Mouse (Mus musculus) NIH3T3 (cell line): ENCODE measurements around the gene Pik3ip1.
A peak's percentile ranks its signal among the peaks of the same experiment; 100 is the strongest.

Experiments
- DNase-seq: peaks from one replicate; pipeline ENCODE4 v3.0.0-alpha.2; 2012; ENCODE audit warnings: low read depth

Gene Pik3ip1

DNA sequence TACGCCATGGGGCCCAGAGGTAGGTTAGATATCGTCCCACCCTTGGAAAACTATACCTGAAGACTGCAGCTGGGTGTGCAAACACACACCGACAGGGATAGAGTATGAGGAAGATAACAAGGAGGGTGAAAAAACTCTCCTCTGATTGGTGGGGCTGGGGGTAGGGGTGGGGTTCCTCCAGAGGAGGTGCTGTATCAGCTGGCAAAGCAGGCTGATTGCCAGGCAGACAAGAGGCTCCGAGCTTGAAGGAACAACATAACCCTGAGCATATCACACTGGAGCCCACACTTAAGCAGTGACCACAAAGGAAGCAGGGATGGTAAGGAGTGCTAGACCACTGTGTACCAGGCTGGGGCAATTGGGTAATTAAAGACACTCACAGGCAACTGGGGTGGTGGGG, 49.2 kb downstream of the Pik3ip1 start:
- DNase-seq = no peak

DNA sequence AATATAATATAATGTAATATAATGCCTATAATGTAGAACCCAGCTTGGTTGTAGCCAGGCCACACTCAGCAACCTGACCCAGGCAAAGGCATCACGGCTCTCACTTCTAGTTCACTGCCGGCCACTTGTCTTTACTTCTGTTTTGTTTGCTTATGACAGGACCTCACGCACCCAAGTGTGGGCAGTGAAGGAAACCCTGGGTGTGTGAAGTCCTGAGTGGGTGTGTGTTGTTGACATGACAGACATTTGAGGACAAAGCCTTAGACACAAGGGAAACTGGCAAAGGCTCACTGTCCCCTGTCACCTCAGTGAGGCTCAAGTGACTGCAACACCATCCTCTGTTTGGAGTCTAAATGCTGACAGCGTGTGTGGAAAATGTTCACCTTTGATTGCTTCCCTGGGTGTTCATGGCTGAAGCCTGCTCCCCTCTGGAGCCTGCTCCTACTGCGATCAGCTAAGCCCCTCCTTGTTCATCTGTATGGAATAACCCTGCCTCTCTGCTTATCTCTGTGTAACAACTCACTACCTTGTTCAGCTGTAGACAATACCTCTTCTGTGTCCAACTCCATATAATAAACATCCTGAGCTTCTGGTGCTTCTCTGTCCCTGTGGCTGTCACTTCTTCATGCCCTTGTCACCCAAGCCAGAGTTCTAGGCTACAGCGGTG, 51.1 kb downstream of the Pik3ip1 start:
- no peak for DNase-seq

DNA sequence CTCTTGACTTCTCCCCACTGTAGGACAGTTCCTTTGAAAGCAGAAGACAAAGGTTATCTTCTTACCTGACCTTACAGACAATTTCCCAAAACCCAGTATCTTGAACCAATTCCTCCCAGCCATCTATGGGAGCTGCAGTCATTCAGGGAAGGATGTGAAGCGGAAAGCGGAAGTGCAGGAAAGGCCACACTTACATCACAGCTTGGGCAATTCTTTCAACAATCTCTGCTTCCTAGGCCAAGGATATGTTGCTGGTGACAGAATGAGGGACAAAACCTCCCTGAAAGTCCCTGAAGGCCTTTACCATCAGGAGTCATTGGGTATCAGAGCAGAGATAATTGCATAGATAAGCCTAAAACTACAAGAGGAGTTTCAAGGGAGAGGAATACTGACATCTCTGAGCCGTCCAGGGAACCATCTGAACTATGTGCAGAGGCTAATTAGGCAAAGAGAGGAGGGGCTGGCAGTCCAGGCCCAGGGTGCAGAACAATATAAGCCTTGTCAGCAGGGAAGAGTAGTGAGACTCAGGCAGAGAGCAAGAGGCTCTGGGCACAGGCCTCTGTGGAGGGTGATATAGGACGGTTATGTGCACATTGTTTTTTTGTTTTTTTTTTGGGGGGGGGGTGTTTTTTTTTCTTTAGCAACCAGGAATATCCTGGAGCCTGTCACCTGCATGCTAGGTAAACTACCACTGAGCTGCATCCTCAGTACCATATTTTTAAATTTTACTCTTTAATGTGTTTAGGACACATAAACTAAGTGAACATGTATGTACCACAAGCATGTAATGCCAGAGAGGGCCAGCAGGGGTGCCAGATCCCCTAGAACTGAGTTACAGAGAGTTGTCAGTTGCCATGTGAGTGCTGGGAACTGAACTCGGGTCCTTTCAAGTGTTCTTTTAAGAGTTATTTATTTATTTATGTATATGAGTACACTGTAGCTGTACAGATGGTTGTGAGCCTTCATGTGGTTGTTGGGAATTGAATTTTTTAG, 52.7 kb downstream of the Pik3ip1 start:
- DNase-seq = peak; percentile 31

DNA sequence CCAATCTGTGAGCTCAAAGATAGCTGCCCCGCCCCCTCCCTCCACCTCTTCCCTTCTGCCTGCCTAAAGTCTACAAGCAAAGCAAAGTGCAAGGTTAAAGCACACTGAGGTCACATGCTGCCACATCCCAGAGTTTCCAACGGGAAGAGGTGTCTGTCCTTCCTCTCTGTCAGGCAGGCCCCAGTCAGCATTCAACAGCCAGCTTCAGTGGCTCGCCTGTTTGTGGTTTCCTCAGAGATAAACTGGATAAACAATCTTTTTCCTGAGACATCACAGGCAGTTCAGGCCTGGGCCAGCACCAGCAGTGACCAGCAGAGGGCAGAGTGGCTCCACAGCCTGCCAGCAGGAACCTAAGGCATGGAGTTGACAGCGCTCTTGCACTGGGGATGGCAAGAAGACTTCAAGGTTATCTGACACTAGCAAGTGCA, 56.8 kb downstream of the Pik3ip1 start:
- DNase-seq = peak; percentile 89

DNA sequence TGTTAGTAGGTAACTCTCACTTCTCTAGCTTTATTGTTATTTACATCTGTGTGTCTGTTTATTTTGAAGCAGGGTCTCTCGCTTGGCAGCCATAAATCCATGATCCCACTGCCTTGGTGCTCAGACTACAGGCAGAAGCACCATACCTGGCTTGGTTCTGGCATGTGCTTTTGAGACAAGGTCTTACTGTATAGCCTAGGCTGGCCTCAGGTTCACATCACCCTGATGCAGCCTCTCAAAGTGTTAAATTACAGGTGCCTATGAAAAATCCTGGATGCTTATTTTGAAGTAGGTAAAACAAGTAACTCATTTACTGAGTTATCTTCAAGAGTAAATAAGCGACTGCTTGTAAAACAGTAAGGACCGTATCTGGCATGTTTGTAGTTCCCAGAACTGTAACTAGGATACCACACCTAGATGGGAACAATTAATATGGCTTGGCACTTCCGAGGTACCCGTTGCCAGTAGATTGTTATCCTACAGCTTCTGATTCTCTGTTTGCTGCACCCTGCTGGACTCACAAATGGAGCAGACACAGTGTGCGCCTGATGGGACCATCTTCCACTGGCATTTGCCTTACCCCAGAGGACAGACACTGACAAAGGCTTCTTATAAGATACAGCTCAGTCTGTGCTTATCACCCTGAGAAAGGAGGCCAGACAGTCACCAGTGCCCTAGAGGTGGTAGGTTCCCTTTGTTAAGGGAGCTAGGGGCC, 57.4 kb downstream of the Pik3ip1 start:
- DNase-seq = no peak

DNA sequence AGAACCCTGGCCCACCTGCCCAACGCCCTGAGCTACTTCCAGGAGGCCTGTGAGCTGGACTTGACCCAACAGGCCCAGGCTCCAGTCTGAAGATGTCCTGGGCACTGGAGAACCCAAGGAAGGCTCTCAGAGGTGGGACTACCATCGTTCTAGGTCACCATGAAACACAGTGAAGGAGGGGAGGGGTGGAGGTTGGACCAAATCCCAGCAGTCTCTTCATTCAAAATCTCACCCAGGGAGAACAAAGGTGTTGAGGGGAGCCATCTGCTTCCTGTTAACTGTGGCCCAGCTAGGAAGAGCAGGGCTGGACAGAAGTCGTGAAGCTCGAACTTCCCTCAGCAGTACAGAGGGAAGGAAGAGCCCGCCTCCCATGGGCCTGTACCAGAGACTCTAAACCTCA, 59.8 kb downstream of the Pik3ip1 start:
- DNase-seq = no peak

DNA sequence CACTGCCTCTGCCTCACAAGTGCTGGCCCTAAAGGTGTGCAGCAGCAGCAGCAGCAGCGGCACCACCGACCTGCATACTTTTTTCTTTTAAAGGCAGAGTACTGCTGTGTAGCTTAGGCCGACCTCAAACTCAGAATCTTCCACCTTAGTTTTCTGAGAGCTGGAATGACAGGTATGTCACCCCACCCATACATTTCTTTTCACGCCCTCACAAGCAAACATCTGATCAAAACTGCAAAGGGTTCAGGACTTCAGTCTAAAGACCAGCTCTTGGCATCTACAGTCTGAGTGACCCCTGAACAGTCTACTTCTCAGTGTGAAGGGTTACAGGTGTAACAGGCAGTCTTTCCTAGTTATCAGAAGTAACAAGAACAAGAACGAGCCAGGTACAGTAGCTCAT, 60.6 kb downstream of the Pik3ip1 start:
- no peak for DNase-seq

DNA sequence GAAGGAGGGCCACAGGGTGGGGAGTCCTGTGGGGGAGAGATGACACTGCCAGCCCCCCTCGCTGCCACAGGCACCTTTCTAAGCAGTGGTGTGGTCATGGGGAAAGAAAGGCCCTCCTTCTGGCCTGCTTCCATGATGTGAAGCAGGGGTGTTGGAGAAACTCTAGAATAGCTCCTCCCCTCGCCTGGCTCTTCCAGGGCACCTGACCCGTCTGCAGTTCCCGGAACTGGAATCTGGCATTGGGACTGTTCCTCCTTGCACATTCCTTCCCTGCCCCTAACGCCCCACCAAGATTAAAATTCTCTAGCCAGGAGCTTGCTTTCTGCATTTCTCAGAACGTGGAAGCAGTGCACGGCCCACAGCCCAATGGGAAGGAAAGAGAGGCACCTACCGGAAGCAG, 62.3 kb downstream of the Pik3ip1 start:
- DNase-seq = peak; percentile 14
